Mouse (Mus musculus) intestine, postnatal 0 days (tissue): ENCODE measurements around the gene Notch2. TPM values are rescaled to one million over a fixed set of nuclear protein-coding genes. Genes with fewer than 3 reads are reported as not detected.
"Not testable (repeated sequence)": the region's sequence is repeated elsewhere in the genome, so short reads cannot be mapped to it uniquely, and the experiment has no call there.

Experiments
- ATAC-seq: fragments of 200-750 bp; cut with Nextera tagmentation; 2 replicates; pipeline ENCODE4 v1.8.0; 2017; ENCODE audit warnings: mild to moderate bottlenecking, moderate TSS enrichment, moderate library complexity
- H3K27ac ChIP-seq: fragments of 300-500 bp; sonication (generic); 2 replicates; pipeline ENCODE4 v1.5.1; 2014; ENCODE audit warnings: mild to moderate bottlenecking, low read depth, low read length, moderate library complexity
- H3K27me3 ChIP-seq: fragments of 300-500 bp; sonication (generic); replicated peaks from 2 replicates; pipeline ENCODE4 v1.6.1; 2014; ENCODE audit warnings: low read length, mixed read lengths; ENCODE audit not compliant: control insufficient read depth, insufficient read depth
- H3K36me3 ChIP-seq: fragments of 300-500 bp; sonication (generic); 2 replicates; pipeline ENCODE4 v1.6.1; 2014; ENCODE audit warnings: mild to moderate bottlenecking, moderate library complexity; ENCODE audit not compliant: control insufficient read depth, insufficient read depth
- H3K4me1 ChIP-seq: fragments of 300-500 bp; sonication (generic); replicated peaks from 2 replicates; pipeline ENCODE4 v1.6.1; 2014; ENCODE audit warnings: antibody characterized with exemption, low read length, mixed read lengths; ENCODE audit not compliant: control insufficient read depth, insufficient read depth
- H3K4me2 ChIP-seq: fragments of 300-500 bp; sonication (generic); replicated peaks from 2 replicates; pipeline ENCODE4 v1.6.1; 2014; ENCODE audit warnings: low read depth, mild to moderate bottlenecking, moderate library complexity
- H3K4me3 ChIP-seq: fragments of 300-500 bp; sonication (generic); 2 replicates; pipeline ENCODE4 v1.5.1; 2014; ENCODE audit warnings: low read depth, low read length
- H3K9ac ChIP-seq: fragments of 300-500 bp; sonication (generic); 2 replicates; pipeline ENCODE4 v1.6.1; 2014; ENCODE audit warnings: mild to moderate bottlenecking, low read depth, low read length
- H3K9me3 ChIP-seq: fragments of 300-500 bp; sonication (generic); 2 replicates; pipeline ENCODE4 v1.6.1; 2016; ENCODE audit warnings: mixed run types; ENCODE audit not compliant: control insufficient read depth
- CTCF ChIP-seq: sonication (generic); IDR thresholded peaks from 2 replicates; pipeline ENCODE4 v1.5.1; 2016; ENCODE audit warnings: low read depth, mild to moderate bottlenecking, control low read depth, antibody characterized with exemption, moderate library complexity
- WGBS: fragments of 180-500 bp; shearing (Covaris S2); extraction: QIAGEN DNeasy Blood & Tissue Kit; methylation state at CpG from one replicate; pipeline ENCODE4 v1.1.7; 2014; 5-methylcytosine and 5-hydroxymethylcytosine counted together
- polyA plus RNA-seq: library from polyadenylated mRNA; unstranded; fragments of >200 nt; fragmentation: Nextera tagmentation; extraction: Ambion mirVana; gene quantifications from 2 replicates; pipeline ENCODE4 v1.2.1, GENCODE M21; 2015

Notch2 gene
- polyA plus RNA-seq, 1 experiment from 2014 or later = 4.9 TPM

DNA sequence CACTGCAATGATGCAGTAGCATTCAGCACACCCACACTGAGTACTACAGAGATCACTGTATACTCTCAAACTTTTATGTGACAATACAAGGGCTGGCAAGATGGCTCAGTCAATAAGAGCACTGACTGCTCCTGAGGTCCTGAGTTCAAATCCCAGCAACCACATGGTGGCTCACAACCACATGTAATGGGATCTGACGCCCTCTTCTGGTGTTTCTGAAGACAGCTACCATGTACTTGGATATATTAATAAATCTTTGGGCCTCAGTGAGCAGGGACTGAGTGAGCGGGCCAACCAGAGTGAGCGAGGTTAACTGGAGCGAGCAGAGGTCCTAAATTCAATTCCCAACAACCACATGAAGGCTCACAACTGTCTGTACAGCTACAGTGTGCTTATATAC lies 118.8 kb downstream of the Notch2 start:
- H3K9me3 ChIP-seq, H3K27ac ChIP-seq, ATAC-seq, H3K4me1 ChIP-seq, H3K4me3 ChIP-seq, H3K27me3 ChIP-seq, H3K4me2 ChIP-seq, H3K9ac ChIP-seq: not testable (repeated sequence)
- peaks cover 46% of the 10 kb centered on the region for H3K36me3 ChIP-seq
- 87% methylated on average over 4 of the region's 4 CpGs for WGBS
- TF ChIP-seq CTCF = peak; percentile 32

DNA sequence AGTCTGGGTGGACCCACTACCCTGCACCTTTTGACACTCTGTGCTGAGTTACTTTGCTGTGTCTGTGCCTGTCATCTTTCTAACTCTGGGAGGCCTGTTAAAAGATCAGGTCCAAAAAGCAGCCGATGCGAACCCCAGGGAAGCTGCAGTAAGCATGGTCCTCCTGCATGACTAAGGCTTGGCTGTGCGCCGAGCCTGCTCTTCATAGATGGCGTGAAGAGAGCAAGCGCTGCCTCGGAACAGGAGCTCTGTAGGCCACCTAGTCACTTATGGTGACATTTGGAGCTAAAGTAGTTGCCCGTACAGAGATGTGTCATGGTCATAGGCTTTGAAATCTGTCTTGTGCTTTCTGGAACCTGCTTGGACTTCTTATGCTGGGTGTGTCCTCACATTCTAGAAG lies 119.3 kb downstream of the Notch2 start:
- H3K9me3 ChIP-seq = no peaks in the 10 kb centered on the region
- no peak overlapping the region for H3K27ac ChIP-seq
- WGBS = 96% methylated on average over 8 of the region's 8 CpGs
- no peaks in the 10 kb centered on the region for H3K27me3 ChIP-seq
- no peak overlapping the region for H3K4me3 ChIP-seq
- no peaks in the 10 kb centered on the region for H3K4me1 ChIP-seq
- ATAC-seq = no peak
- TF ChIP-seq CTCF = no peak
- no peak overlapping the region for H3K9ac ChIP-seq
- H3K4me2 ChIP-seq = no peak overlapping the region
- peaks cover 51% of the 10 kb centered on the region for H3K36me3 ChIP-seq

DNA sequence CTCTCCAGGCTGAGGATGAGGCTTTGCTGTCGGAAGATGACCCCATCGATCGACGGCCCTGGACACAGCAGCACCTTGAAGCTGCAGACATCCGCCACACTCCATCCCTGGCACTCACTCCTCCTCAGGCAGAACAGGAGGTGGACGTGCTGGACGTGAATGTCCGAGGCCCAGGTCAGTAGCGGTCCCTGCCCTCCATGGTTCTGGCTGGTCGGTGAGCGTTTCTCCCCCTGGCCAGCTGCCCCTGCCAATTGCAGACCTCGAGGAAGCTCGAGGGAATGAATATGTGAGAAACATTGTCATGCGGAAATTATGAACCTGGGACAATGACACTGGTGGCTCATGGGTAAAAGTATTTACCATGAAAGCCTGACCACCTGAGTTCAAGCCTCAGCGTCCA lies 128.1 kb downstream of the Notch2 start:
- H3K4me3 ChIP-seq = no peak overlapping the region
- H3K4me2 ChIP-seq = no peak overlapping the region
- no peak for ATAC-seq
- H3K36me3 ChIP-seq = peaks cover 80% of the 10 kb centered on the region
- H3K9ac ChIP-seq = no peak overlapping the region
- no peaks in the 10 kb centered on the region for H3K4me1 ChIP-seq
- H3K27me3 ChIP-seq = no peaks in the 10 kb centered on the region
- no peaks in the 10 kb centered on the region for H3K9me3 ChIP-seq
- H3K27ac ChIP-seq = no peak overlapping the region
- WGBS = 93% methylated on average over 15 of the region's 15 CpGs
- TF ChIP-seq CTCF = no peak

DNA sequence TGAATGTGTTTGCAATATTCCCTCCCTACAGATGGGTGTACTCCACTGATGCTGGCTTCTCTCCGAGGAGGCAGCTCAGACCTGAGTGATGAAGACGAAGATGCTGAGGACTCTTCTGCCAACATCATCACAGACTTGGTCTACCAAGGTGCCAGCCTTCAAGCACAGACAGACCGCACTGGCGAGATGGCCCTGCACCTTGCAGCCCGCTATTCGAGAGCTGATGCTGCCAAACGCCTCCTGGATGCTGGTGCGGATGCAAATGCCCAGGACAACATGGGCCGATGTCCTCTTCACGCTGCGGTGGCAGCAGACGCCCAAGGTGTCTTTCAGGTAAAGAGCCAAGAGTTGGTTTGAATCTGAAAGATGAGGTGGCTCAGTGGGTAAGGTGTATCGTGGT lies 129.5 kb downstream of the Notch2 start:
- no peaks in the 10 kb centered on the region for H3K4me1 ChIP-seq
- WGBS = 93% methylated on average over 13 of the region's 13 CpGs
- H3K4me2 ChIP-seq = no peak overlapping the region
- ATAC-seq = no peak
- TF ChIP-seq CTCF = no peak
- no peak overlapping the region for H3K4me3 ChIP-seq
- H3K36me3 ChIP-seq = peaks cover 80% of the 10 kb centered on the region
- H3K9ac ChIP-seq = no peak overlapping the region
- H3K27ac ChIP-seq = no peak overlapping the region
- H3K9me3 ChIP-seq = no peaks in the 10 kb centered on the region
- H3K27me3 ChIP-seq = no peaks in the 10 kb centered on the region

DNA sequence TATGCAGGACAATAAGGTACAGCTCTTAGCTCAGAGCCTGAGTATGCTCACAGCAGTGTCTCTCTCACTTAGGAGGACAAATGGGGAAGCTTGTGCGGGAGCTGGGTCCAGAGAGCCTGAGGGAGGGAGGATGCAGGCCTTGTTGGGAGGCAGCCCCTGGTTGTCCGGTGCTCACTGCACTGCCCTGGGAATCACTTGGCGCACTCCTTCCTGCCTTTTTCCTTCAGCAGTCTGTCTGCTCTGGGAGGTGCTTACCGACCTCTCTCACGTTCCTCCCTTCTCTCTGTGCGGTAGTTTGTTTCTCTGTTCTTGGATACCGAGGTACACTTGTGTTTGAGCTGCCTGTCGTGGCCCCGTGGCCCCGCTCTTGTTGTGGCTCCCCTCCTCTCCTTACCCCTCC lies 131.9 kb downstream of the Notch2 start:
- H3K9me3 ChIP-seq = no peaks in the 10 kb centered on the region
- H3K9ac ChIP-seq = no peak overlapping the region
- no peak for ATAC-seq
- no peak overlapping the region for H3K4me3 ChIP-seq
- no peak for TF ChIP-seq CTCF
- peaks cover 60% of the 10 kb centered on the region for H3K36me3 ChIP-seq
- no peaks in the 10 kb centered on the region for H3K27me3 ChIP-seq
- H3K4me2 ChIP-seq = no peak overlapping the region
- H3K27ac ChIP-seq = no peak overlapping the region
- no peaks in the 10 kb centered on the region for H3K4me1 ChIP-seq
- 80% methylated on average over 10 of the region's 10 CpGs for WGBS

DNA sequence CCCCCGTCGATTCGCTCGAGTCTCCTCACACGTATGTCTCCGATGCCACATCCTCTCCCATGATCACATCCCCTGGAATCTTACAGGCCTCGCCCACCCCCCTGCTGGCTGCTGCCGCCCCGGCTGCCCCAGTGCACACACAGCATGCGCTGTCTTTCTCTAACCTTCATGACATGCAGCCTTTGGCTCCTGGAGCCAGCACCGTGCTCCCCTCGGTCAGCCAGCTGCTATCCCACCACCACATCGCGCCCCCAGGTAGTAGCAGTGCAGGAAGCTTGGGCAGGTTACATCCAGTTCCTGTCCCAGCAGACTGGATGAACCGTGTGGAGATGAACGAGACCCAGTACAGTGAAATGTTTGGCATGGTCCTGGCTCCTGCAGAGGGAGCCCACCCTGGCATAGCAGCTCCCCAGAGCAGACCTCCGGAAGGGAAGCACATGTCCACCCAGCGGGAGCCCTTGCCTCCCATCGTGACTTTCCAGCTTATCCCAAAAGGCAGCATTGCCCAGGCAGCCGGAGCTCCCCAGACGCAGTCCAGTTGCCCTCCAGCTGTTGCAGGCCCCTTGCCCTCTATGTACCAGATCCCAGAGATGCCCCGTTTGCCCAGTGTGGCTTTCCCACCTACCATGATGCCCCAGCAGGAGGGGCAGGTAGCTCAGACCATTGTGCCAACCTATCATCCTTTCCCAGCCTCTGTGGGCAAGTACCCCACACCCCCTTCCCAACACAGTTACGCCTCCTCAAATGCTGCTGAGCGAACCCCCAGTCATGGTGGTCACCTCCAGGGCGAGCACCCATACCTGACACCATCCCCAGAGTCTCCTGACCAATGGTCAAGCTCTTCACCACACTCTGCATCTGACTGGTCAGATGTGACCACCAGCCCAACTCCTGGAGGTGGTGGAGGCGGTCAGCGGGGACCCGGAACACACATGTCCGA lies 133.4 kb downstream of the Notch2 start:
- peaks cover 52% of the 10 kb centered on the region for H3K36me3 ChIP-seq
- ATAC-seq = no peak
- H3K4me3 ChIP-seq = no peak overlapping the region
- H3K4me2 ChIP-seq = no peak overlapping the region
- H3K9me3 ChIP-seq = no peaks in the 10 kb centered on the region
- H3K9ac ChIP-seq = no peak overlapping the region
- H3K4me1 ChIP-seq = no peaks in the 10 kb centered on the region
- H3K27ac ChIP-seq = no peak overlapping the region
- WGBS = 95% methylated on average over 29 of the region's 29 CpGs
- TF ChIP-seq CTCF = no peak
- no peaks in the 10 kb centered on the region for H3K27me3 ChIP-seq
